Mouse (Mus musculus): Measurements from ENCODE around the gene Dio1. TPM values are rescaled to one million over a fixed set of nuclear protein-coding genes. Genes with fewer than 3 reads are reported as not detected.

Gene Dio1
- polyA plus RNA-seq, 1 experiment = not detected

DNA sequence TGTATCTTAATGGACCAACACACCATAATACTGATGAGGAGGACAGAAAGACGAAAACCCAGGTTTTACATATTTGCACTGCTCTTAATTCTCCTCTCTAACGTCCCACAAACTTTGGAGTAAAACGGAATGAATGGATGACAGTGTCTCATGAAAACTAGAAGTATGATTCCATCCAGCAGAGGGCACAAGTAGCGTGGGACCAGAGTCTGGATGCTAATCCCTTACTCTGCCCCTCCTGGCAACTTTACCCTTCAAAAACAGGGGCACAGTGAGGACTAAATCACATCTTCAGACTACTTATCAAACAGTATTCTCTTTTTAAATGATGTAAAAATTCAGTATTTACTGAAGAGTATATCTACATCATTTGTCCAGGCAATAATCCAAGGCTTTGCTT lies 56.5 kb downstream of the Dio1 start:
- no peak overlapping the region for H3K27ac ChIP-seq (ENCODE audit: insufficient read depth, low read length)
- peak; percentile 43; the same call in 1 of the 2 replicates for TF ChIP-seq CTCF (IDR thresholded peaks at IDR 0.05; ENCODE audit: borderline replicate concordance, insufficient read depth, low read length)
- TF ChIP-seq POLR2A (IDR thresholded peaks at IDR 0.05; ENCODE audit: low read depth, low read length) = no peak
- no peak overlapping the region for H3K4me3 ChIP-seq (ENCODE audit: insufficient read depth, low read length)
- peaks cover 23% of the 10 kb centered on the region for H3K4me1 ChIP-seq (ENCODE audit: control insufficient read depth, insufficient read depth, low read length)

DNA sequence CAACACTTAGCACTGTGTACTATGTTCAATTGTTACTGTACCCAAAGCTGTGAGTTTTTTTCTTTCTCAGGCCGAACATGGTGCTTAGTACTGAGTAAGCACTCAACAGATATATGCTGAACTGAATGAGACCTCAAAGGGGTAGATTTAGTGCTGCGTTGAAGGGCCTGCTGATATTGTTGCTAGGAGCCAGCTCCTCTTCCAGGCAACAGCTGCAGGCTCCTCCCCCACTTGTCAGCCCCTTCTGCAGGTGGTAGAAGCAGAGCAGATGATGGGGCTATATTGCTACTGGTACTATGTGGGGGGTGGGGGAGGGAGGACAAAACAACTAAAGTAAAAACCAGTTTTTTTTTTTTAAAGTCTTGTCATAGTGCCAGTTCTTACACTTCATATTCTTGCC lies 57.5 kb downstream of the Dio1 start:
- Histone ChIP-seq H3K4me3 (ENCODE audit: insufficient read depth, low read length) (no peak overlapping the region), H3K4me1 (ENCODE audit: control insufficient read depth, insufficient read depth, low read length) (peaks cover 29% of the 10 kb centered on the region), H3K27ac (ENCODE audit: insufficient read depth, low read length) (no peak overlapping the region)
- TF ChIP-seq CTCF (IDR thresholded peaks at IDR 0.05; ENCODE audit: borderline replicate concordance, insufficient read depth, low read length) (no peak), POLR2A (IDR thresholded peaks at IDR 0.05; ENCODE audit: low read depth, low read length) (no peak)

DNA sequence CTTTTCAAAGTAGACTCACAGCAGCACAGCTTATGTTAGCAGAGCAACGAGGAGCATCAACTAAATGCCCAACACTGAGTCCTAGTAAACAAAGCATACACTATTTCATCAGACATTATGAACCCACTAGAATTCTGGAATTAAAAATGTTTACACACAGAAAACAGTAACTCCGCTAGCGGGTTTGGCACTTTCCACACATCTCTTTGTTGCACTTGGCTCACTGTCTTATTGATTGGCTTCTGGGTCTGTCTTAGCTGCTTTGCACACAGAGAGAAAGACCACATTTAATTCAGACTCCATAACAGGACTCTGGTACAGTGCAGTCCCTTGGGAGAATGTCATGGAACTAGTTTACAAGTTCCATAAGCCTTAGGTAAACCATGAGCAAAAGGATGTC lies 58.9 kb downstream of the Dio1 start:
- H3K4me3 ChIP-seq (ENCODE audit: insufficient read depth, low read length) = no peak overlapping the region
- no peak for TF ChIP-seq POLR2A (IDR thresholded peaks at IDR 0.05; ENCODE audit: low read depth, low read length)
- no peak for TF ChIP-seq CTCF (IDR thresholded peaks at IDR 0.05; ENCODE audit: borderline replicate concordance, insufficient read depth, low read length)
- no peak overlapping the region for H3K27ac ChIP-seq (ENCODE audit: insufficient read depth, low read length)
- peaks cover 29% of the 10 kb centered on the region for H3K4me1 ChIP-seq (ENCODE audit: control insufficient read depth, insufficient read depth, low read length)

DNA sequence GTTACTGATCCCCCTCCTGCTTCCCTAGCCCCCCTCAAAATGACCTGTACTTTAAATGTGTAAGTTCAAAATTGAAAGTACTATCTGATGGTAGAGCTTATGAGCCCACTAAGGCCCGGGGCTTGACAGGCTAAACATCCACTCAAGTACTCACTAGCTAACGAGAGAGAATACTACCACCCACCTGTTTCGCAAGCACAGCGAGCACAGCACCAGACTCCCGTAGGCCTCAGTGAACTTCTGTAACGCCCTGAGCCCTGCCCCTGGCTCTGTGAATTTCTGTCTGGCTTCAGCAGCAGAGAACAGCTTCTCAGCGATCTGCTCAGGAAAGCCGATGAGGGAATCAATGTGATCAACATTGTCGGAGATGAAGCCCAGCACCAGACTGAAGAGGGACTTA lies 59.9 kb downstream of the Dio1 start:
- no peak for TF ChIP-seq POLR2A (IDR thresholded peaks at IDR 0.05; ENCODE audit: low read depth, low read length)
- TF ChIP-seq CTCF (IDR thresholded peaks at IDR 0.05; ENCODE audit: borderline replicate concordance, insufficient read depth, low read length) = no peak
- H3K4me1 ChIP-seq (ENCODE audit: control insufficient read depth, insufficient read depth, low read length) = peaks cover 29% of the 10 kb centered on the region
- peak overlapping the region; percentile 95 for H3K27ac ChIP-seq (ENCODE audit: insufficient read depth, low read length)

DNA sequence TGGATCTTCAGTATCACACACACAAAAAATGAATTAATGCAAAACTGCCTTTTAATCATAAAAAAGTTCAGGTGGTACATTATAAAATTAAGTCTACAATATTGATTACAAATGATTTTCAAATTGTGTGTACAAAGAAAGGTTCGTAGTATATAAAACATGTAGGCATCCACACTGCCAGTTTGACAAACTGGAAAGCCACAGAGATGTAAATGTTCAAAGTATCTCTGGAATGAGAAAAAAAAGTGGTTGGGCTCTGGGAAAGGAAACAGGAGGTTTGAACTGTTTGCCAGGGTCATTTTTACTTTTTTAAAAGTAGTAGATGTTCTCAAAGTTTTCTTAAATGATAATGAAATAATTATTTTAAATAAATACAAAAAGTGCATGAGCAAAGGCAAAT lies 60.9 kb downstream of the Dio1 start:
- peak overlapping the region; percentile 97 for H3K27ac ChIP-seq (ENCODE audit: insufficient read depth, low read length)
- peaks cover 28% of the 10 kb centered on the region for H3K4me1 ChIP-seq (ENCODE audit: control insufficient read depth, insufficient read depth, low read length)
- TF ChIP-seq CTCF (IDR thresholded peaks at IDR 0.05; ENCODE audit: borderline replicate concordance, insufficient read depth, low read length) (no peak), POLR2A (IDR thresholded peaks at IDR 0.05; ENCODE audit: low read depth, low read length) (no peak)
- H3K4me3 ChIP-seq (ENCODE audit: insufficient read depth, low read length) = no peak overlapping the region

More for the DNA sequence above, 59.9 kb downstream of the Dio1 start:
- no peak overlapping the region for H3K4me3 ChIP-seq (ENCODE audit: insufficient read depth, low read length)

DNA sequence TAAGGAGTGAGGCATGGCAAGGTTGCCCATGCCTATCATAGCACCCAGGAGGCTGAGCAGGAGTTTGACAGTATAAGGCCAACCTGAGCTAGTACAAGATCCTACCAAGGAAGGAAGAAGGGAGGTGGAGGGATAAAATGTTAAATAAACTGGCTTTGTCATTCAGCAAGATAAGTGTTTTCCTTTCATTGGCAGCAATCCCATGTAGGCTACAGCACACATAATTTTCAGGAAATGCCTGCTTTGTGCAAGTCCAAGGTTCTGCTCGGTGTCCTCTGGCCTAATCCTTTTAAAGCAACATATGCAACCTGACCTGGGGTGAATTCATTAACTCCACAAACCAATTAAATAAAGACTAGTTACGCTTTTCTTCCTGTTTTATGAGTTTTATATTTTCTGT lies 61.6 kb downstream of the Dio1 start:
- H3K4me1 ChIP-seq (ENCODE audit: control insufficient read depth, insufficient read depth, low read length) = peaks cover 26% of the 10 kb centered on the region
- H3K4me3 ChIP-seq (ENCODE audit: insufficient read depth, low read length) = no peak overlapping the region
- TF ChIP-seq POLR2A (IDR thresholded peaks at IDR 0.05; ENCODE audit: low read depth, low read length) (no peak), CTCF (IDR thresholded peaks at IDR 0.05; ENCODE audit: borderline replicate concordance, insufficient read depth, low read length) (no peak)
- peak overlapping the region; percentile 97 for H3K27ac ChIP-seq (ENCODE audit: insufficient read depth, low read length)

DNA sequence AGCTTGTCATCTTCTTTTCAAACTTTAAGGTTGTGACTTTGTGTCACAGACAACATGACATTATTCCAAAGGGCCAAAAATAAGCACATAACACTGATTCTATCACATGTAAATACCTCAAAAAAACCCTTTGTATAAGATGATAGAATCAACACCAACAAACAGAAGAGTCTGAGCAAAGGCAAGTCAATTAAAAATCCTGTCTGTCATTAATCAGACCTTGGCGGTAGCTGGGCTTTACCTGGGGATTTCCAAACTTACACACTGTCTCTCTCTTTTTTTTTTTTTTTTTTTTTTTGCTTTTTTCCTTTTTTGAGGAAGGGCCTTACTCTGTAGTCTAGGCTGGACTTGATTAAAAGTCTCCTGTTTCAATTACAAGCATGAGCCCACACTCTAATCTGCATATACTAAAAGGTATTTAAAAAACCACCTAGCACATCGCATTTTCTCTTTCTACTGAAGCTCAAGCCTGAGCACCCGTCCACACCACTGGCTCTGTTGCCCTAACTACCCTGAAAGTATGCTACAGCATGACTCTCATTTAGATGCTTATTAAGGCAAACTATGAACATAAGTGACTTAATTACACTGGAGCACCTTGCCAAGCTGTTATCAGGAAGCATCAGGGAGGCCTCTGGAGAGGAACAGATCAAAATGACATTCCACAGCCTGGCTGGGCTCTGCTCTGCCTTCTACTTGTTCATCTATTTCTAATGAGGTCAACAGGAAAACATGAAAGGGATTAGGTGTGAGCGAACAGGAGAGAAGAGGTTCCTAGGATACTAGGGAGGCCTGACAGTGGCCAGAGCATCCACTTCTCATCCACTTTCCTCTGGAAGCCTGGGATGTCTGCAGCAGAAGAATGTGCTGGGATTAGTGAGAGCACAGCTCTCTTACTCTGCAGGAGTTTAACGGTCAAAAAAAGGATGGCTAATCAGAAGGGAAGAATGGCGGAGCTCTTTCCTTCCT lies 63.3 kb downstream of the Dio1 start:
- Histone ChIP-seq H3K4me1 (ENCODE audit: control insufficient read depth, insufficient read depth, low read length) (peaks cover 19% of the 10 kb centered on the region), H3K27ac (ENCODE audit: insufficient read depth, low read length) (no peak overlapping the region), H3K4me3 (ENCODE audit: insufficient read depth, low read length) (no peak overlapping the region)
- TF ChIP-seq CTCF (IDR thresholded peaks at IDR 0.05; ENCODE audit: borderline replicate concordance, insufficient read depth, low read length) = no peak
- no peak for TF ChIP-seq POLR2A (IDR thresholded peaks at IDR 0.05; ENCODE audit: low read depth, low read length)

Other genes with a start within 250 kb of the Dio1 start
- gene Mrpl37, start 240.3 kb downstream of the Dio1 start, polyA plus RNA-seq (2011; ENCODE audit: insufficient read length, low read depth, missing spikeins) = 48.4 and 50.6 TPM in 2 replicates
- gene Cyb5rl, start 240.2 kb downstream of the Dio1 start, polyA plus RNA-seq (2011; ENCODE audit: insufficient read length, low read depth, missing spikeins) = 5.5 and 6.3 TPM in 2 replicates
- gene Cdcp2, start 210.3 kb downstream of the Dio1 start, polyA plus RNA-seq (2011; ENCODE audit: insufficient read length, low read depth, missing spikeins) = not detected in 2 replicates
- 388 and 440 TPM in 2 replicates for gene Tmem59, start 128.8 kb downstream of the Dio1 start, polyA plus RNA-seq (2011; ENCODE audit: insufficient read length, low read depth, missing spikeins)
- gene Tceanc2, start 128.1 kb downstream of the Dio1 start, polyA plus RNA-seq (2011; ENCODE audit: insufficient read length, low read depth, missing spikeins) = 23.0 and 29.7 TPM in 2 replicates
- not detected in 2 replicates for gene Ldlrad1, start 98.0 kb downstream of the Dio1 start, polyA plus RNA-seq (2011; ENCODE audit: insufficient read length, low read depth, missing spikeins)
- 88.1 and 129 TPM in 2 replicates for gene Lrrc42, start 53.6 kb downstream of the Dio1 start, polyA plus RNA-seq (2011; ENCODE audit: insufficient read length, low read depth, missing spikeins)
- 62.5 and 65.2 TPM in 2 replicates for gene Hspb11, start 53.6 kb downstream of the Dio1 start, polyA plus RNA-seq (2011; ENCODE audit: insufficient read length, low read depth, missing spikeins)
- 58.4 and 63.7 TPM in 2 replicates for gene Yipf1, start 7.2 kb upstream of the Dio1 start, polyA plus RNA-seq (2011; ENCODE audit: insufficient read length, low read depth, missing spikeins)
- 40.6 and 53.2 TPM in 2 replicates for gene Ndc1, start 60.6 kb upstream of the Dio1 start, polyA plus RNA-seq (2011; ENCODE audit: insufficient read length, low read depth, missing spikeins)
- 4.9 TPM in 2 replicates for gene Glis1, start 127.4 kb upstream of the Dio1 start, polyA plus RNA-seq (2011; ENCODE audit: insufficient read length, low read depth, missing spikeins)